Mouse (Mus musculus) frontal cortex, postnatal 14 days (tissue): ENCODE measurements around the gene Mylpf.
"Not testable (repeated sequence)": the region's sequence is repeated elsewhere in the genome, so short reads cannot be mapped to it uniquely, and the experiment has no call there.

Experiments used
- DNase-seq, 2 experiments: peaks; one replicate each; pipeline ENCODE4 v3.0.0; 2022; ENCODE audit warnings: low spot score in 2 of 2

The Mylpf gene

DNA sequence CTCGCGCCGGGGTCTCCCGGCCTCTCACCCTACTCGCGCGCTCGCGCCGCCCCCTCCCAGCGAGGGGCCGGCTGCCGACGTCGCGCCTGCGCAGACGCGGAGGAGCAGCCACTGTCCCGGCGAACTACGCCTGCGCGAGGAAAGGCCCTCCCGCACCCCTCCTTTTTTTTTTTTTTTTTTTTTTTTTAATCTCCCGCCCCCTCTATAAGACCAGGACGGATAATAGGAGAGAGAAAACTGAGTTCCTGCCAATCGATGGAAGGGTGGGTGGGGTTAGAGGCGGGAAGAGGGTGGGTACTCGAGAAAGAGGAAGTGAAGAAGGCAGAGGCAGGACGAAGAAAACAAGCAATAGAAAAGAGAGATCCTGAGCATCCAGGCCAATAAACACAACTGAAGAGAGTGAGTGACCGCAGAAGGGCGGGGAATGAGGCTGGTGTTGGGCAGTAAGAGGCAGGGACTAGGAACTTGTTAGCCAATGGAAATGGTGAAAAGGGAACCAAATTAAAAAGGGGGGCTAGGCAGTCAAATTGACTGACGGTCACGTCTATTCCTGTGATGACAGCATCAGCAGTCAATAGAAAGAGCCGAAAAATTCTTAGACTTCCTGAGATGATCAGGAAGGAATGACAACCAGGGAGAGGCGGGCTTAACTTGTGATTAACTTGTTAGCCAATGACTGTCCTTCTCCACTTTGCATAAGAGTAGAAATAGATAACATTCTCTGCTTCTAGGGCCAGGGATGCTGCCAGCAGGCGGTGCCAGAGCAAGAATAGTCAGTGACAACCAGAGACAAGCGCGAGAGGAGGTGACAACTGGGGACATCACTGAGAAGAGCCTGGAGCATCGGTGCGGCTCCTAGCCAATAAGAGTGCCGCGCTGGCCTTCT, at the start of gene Mylpf:
Mylpf (plus strand) TSS at position 338 of the 886 bp plus-strand sequence.
- peak; percentile 87 to 95 for DNase-seq

DNA sequence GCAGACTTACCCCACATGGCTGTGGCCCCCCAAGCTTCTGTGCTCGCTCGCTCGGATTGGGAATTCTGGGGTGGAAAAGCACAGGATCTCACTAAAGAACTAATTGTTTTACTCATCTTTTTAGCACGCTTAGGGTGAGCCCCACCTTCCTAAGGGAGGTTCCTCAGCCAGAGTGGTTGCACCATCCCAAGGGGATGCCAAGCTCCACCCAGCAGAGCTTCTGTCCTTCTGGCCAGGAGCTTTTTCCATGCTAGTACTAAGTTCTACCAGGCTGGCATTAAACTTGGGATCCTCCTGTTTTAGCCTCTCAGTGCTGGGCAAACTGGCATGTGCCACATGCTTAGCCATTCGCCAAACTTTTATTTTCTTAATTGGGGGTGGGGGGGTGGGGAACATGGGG, 46.1 kb upstream of the Mylpf start:
- DNase-seq, result no peak

DNA sequence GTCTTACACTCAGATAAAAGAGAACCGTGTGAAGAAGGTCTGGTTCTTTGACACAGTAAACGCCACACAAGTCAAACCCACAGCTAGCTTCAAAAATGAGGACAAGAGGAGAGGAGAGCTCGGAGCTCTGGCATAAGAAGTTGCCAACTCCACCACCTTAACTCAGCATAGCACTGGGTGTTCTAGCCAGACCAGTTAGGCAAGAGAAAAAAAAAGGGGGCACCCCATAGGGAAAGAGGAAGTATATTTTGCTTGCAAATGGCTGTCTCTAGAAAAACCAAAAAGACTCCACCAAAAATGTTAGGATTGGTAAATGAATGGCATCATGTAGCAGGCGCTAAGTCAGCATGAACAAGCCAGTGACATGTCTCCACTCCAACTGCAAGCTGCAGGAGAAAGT, 44.7 kb upstream of the Mylpf start:
- no peak for DNase-seq

DNA sequence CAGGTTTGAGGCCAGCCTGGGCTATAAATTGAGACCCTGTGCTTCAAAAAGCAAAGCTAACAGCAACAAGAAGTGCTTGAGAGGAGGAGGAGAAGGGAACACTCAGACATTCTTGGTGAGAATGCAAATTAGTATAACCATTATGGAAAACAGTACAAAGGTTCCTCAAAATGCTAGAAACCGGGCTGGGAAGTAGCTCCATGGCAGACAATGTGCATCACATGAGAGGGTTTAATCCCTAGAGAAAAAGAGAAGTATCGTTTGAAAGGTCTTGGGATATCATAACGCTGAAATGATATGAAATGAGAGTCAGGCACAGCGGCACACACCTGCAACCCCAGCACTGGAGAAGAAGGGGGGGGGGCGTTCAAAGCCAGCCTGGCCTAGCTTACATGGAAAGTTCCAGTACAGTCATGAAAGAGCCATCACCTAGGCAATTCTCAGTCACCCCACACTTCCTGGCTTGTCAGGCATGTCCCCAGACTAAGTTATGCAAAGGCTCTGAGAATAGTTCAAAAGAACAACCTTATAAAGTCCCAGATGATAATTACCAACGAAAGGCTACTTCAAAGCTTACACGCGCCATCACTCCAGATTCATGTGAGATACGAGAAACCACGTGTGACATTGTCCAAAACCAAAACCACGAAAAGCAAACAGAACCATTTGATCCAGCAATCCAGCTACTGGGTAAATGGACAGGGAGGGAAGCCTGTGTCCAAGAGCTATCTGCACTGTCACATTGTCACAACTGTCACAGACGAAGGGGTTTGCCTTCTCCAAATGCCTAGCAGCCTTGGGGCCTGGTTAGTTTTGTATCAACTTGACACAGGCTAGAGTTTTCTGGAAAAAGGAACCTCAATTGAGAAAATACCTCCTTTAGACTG, 42.8 kb upstream of the Mylpf start:
- no peak for DNase-seq

DNA sequence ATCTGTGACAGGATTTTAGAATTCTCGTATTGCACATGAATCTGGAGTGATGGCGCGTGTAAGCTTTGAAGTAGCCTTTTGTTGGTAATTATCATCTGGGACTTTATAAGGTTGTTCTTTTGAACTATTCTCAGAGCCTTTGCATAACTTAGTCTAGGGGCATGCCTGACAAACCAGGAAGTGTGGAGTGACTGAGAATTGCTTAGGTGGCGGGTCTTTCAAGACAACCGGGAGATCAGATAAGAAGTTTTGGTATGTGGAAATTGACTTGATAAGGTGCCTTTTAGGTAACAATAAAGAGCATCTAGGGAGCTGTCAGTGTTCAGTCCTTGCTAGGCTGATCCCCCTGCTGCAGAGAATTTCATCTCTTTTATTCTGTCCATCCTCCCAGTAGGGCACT, 42.2 kb upstream of the Mylpf start:
- no peak for DNase-seq

DNA sequence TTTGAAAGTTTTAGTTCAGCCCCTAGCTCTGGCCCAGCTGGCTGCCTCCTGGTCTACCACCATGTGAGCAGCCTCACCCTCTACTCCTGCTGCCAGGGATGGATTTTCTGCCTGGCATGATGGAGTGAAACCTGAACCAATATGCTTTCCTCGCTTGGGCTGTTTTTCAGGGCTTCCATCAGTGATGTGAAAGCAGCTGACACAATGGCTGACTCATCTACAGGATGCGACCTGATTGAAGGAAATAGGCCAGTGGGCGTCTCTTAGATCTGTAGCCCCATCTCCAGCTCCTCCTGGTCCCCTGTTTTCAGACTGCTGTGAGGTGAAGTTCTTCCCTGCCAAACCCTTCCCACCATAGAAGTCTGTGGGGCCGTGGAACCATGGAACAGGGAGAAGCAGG, 31.8 kb upstream of the Mylpf start:
- no peak for DNase-seq

DNA sequence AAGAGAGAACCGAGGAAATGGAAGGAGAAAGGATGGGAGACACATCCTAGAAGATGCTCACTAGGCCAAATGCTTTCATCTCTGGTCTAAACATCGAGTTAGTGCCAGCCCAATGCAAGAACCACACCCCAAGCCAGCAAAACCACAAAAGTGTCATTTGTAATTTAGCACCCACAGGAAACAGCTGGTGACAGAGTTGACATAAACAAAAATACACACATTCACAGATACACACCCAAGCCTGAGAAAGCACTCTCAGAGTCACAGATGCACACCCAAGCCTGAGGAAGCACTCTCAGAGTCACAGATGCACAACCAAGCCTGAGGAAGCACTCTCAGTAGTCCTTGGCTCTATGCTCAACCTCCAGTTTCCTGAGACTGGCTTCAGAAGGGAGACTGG, 27.9 kb upstream of the Mylpf start:
- no peak for DNase-seq

DNA sequence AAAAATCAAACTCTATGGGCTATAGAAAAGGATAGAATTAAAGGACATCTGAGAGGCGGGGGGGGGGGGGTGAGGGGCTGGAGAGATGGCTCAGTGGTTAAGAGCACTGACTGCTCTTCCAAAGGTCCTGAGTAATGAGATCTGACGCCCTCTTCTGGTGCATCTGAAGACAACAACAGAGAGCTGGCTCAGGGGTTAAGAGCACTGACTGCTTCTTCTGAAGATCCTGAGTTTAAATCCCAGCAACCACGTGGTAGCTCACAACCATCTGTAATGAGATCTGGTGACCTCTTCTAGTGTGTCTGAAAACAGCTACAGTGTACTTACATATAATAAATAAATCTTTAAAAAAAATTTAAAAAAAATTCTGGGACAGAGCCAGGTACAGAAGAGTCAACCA, 27.0 kb upstream of the Mylpf start:
- not testable (repeated sequence) for DNase-seq

DNA sequence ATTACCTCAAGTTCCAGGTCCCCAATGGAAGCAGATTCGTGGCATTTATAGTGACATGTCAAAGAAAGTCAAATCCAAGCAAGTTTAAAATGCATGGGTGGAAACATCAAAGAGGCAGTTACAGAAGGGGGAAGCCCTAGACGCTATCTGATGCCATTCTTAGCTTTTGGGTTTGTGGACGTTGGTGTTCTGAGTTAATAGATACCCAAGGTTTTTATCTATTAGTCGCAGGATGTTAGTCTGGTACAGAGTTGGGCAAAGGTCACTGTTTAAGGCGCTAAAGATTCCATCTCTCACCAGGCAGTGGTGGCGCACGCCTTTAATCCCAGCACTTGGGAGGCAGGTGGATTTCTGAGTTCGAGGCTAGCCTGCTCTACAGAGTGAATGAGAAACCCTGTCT, 25.3 kb upstream of the Mylpf start:
- no peak for DNase-seq

DNA sequence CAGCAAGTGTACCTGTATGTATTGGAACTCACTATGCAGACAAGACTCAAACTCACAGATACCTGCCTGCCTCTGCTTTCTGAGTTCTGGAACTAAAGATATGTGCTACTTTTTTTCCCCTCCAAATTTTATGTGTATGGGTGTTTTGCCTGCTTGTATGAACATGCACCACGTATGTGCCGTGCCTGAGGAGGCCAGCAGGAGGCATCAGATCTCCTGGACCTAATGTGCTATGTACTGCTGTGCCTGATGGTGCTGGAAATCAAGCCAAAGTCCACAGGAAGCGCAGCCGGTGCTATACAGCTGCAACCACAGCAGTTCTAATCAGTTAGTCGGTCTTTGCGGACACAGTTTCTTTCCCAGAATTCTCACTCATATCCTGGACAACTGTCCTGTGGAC, 24.9 kb upstream of the Mylpf start:
- no peak for DNase-seq

DNA sequence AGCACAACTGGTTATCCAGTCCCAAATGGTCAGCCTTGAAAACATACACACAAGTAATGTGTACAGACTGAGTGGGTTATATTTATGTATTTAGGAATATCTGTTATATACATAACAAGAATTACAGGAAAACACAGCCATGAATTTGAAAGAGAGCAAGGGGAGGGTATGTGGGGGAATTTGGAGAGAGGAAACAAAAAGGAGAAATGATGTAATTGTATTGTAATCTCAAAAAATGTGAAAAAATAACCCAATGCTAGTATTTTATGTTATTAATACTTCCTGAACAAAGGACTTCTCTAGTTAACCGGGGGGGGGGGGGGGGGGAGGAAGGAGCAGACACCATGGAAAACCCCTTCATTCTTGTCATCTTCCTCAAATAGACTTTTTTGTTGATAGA, 24.0 kb upstream of the Mylpf start:
- DNase-seq, result no peak

DNA sequence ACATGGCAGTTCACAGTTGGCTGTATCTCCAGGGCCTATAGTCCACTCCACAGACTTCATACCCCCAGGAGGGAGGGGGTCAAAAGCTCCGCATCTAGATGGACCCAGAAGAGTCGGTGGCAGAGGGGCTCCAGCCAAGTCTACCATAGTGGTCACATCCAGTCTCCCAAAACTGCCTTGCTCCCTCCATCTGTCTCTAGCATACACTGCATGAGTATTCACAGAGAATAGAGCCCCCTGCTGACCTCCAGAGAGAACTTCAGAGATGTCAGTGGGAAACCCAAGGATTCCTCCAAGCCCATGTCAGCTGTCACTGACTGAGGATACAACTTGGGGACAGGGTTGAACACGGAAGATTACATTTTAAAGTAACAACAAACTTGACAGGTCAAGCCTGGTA, 23.1 kb upstream of the Mylpf start:
- DNase-seq, result no peak

DNA sequence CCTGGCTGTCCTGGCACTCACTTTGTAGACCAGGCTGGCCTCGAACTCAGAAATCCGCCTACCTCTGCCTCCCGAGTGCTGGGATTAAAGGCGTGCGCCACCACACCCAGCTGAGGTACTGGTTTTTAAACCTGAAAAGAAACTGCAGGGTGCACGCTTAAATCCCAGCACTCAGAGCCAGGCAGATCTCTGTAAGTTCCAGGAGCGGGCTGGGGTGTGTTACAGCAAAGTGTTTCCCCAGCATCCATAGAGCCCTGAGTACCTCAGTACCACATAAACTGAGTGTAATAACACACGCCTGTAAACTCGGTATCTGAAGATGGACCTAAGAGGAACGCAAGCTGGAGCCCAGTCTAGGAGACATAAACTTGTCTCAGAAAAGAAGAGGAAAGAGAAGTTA, 21.3 kb upstream of the Mylpf start:
- no peak for DNase-seq

DNA sequence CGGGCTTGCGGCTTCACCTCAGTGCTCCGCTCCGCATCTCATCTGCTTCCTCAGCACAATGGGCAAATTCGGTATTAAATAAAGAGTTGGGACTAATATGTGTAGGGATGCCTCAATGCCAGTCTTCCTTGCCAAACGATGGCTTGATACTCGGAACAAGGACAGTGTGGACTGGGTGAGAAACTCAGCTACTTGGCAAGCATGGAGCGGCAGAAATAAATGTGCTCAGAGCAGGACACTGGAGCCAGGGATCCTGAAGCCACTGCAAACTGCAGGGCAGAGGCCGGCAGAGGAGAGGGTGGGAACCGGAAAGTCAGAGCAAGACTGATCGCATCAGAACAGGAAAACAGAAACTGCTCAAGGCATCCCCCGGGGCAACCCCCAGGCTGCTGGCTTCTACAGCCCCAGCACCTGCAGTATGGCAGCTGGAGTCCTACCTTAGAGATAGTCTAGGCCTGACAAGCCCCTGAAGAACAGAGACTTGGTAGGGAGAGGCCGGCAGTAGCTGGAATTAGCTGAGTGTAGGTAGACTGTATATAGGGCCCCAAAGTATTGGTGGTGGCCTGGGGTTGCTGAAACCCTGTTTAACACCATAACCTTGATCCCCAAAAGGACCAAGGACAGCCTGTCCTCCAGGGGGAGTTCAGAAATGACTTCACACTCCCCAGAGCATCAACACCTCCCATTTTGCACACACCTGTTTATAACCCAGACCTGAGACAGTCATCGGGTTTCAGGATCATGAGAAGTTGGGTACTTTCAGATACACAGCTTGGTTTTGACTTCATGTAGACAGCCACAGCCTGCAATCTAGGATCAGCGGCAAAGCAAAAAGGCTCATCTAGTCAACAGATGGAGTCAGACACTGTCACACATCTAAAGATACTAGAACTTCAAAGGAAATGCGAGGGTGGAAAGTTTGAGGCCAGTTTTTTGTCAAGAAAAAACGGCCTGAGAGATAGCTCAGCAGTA, 20.1 kb upstream of the Mylpf start:
- no peak for DNase-seq

DNA sequence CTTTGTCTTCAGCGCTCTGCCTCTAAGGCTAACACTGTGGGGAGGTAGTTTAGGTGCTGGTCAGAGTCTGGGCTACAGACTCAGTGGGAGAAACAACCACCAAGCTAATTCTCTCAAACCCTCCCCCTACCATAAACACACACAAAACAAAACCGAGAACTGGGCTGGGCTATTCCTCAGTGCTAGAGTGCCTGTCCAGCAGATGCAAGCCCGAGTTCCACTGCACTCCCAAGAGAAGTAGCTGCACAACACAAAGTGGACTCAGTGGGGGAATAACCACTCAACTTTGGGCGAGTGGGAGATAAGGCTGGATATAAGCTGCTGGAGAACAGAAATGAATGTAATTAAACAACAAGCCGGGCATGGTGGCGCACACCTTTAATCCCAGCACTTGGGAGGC, 18.0 kb upstream of the Mylpf start:
- no peak for DNase-seq

DNA sequence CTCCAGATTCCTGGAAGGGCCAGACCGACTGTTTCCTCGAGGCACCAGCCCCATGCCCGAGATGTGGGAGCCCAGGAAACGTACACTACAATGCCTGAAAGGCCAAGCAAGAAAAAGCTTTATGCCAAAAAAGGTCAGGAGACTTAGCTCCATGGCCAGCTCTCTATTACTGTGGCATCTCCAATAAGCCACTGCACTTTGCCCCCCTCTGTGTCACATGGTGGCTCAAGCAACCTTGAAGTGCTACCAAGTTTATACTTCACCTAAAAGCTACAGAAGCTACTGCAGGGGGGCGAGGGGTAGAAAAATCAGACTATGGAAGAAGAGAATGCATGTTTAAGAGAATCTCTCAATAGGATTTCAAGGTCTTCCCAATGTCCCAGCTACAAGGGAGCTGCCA, 15.7 kb upstream of the Mylpf start:
- no peak for DNase-seq

DNA sequence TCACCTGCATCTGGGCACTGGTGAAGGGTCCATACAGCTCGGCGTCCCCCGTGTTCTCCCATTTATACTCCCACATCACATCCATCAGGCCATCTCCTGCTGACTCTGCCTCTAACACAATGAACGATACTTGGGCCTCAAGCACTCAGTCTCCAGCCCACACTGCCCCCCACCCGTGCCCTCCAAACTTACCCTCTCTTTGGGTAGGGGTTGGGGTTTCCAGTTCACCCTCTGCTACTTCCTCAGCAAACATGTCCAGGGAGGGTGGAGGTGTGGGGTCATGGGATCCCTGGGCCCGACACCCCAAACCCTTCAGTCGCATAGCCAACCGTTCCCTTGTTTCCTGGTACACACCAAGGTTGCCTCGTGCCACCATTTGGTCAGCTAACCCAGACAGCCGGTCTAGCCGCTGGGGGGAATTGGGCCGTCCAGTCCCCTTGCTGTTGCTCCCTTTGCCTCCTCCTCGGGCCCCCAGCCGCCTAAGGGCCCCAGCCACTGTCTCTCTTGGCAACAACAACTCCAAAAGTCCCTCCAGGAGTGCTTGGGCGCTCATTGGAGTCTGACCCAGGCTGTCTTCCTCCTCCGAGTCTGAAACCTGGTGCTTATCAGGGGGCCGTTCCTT, 14.6 kb upstream of the Mylpf start:
- no peak for DNase-seq

DNA sequence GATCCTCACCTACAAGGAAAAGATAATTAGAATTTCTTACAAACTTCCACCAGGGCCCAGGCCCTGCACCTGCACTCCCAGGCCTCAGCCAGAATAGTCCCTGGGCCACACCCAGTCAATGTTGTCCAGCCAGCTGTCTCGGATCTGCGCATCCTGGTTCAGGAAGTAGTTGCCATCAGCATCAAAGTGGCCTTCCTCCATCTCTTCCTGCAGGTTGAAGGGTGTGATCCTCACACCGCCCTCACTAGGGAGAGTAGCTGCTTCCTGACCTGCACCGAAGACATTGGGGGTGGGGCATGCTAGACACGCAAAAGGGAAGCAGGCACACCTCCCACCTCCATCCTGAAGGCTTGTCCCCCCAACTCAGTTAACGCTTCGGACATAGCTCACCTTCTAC, 14.1 kb upstream of the Mylpf start:
- no peak for DNase-seq

DNA sequence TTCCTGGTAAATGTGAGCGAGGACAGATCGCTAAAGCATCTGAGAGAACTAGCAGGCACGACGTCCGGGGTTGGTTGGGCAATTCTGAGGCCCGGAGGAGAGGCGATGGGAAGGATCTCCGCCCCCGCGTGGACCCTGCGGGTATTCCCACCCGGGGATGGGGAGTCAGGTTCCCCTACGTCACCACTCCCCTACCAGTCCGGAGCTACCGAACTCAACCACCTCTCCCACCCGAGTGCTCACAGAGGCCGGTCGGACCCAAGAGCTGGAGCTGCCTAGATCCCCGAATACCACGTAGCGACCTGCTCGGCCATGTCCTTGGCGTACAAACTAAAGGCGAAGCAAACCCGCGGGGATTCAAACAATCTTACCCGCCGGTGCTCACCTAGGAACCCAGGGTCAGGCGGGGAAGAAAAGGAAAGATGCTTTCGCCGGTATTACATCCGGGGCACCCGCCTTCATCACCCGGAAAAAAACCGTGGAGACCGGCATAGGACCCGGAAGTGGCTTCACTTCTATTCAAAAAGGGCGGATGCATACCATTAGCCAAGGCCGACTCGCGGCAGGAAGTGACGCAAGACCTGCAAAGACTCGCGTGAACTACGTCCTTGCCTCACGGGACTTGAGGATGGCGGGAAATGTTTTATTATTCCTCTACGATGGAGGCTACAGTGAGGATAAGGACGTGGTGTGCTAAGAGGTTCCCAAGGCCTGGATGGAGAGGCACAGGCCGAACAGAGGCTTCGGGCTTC, 13.0 kb upstream of the Mylpf start, which contains the start of gene Cd2bp2:
Cd2bp2 (minus strand) TSS at position 507 of the 752 bp plus-strand sequence.
- DNase-seq, result peak; percentile 95 to 97

DNA sequence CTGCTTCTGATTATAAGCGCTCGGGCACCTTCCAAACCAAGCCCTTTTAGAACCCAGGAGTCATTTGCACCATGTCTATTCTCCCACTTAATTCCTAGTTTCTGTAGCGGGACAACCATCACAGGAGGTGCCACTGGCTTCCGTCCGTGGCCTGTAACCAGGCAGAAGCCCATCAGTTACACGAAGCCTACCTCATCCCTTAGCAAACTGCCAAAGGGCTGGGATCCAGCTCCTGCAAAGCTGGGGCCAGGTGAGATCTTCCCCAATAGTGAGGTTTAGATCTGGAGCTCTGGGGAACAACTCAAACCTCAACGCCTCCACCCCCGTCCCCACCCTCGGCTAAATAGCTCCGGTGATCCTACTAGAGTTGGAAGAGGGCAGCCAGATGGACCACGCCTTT, 12.2 kb upstream of the Mylpf start:
- DNase-seq, result no peak
